Mouse (Mus musculus): ENCODE measurements at regions not wholly inside any gene's neighbourhood (a gene's known extent, or its start where the extent isn't known, plus 50 kb on each side); places are given as distances from the start of the nearest gene placed in this dataset.
A peak's percentile ranks its signal among the peaks of the same experiment; 100 is the strongest.

- ATAC-seq (replicated peaks in 1 of 2; ENCODE audit: insufficient read depth in 1 of 2, low FRiP score in 2 of 2, low TSS enrichment in 1 of 2, low read depth in 1 of 2, poor library complexity in 2 of 2, severe bottlenecking in 2 of 2): no peak
Observed at GRCm38 (mm10) chr15:36924171-36924570, 83.4 kb downstream of the Zfp706 start.

GRCm38 (mm10) chr15:36921384-36921783 lies 86.2 kb downstream of the Zfp706 start:
- no peak for ATAC-seq (replicated peaks in 1 of 2; ENCODE audit: insufficient read depth in 1 of 2, low FRiP score in 2 of 2, low TSS enrichment in 1 of 2, low read depth in 1 of 2, poor library complexity in 2 of 2, severe bottlenecking in 2 of 2)

DNA sequence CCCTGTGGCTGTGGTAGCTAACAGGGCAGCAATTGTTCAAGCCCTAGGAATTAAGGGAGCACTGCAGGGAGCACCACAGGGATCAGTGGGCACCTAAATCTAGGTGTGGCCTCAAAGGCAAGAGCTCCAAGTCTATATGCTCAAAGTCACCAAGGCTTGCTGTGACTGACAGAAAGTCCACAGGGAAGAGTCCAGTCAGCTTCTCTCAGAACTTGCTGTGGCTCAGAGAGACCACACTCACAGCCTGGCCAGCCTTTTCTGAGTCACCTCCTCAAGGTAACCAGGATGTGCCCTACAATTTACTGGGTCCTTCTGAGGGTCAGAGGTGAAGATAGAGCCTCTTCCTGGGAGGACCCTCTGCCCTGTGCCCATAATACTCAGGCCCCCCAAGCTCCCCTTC lies 86.7 kb downstream of the Zfp706 start:
- ATAC-seq (replicated peaks in 1 of 2; ENCODE audit: insufficient read depth in 1 of 2, low FRiP score in 2 of 2, low TSS enrichment in 1 of 2, low read depth in 1 of 2, poor library complexity in 2 of 2, severe bottlenecking in 2 of 2): no peak

- no peak for ATAC-seq (replicated peaks in 1 of 2; ENCODE audit: insufficient read depth in 1 of 2, low FRiP score in 2 of 2, low TSS enrichment in 1 of 2, low read depth in 1 of 2, poor library complexity in 2 of 2, severe bottlenecking in 2 of 2)
Observed at GRCm38 (mm10) chr15:36919704-36920103, 87.9 kb downstream of the Zfp706 start.

DNA sequence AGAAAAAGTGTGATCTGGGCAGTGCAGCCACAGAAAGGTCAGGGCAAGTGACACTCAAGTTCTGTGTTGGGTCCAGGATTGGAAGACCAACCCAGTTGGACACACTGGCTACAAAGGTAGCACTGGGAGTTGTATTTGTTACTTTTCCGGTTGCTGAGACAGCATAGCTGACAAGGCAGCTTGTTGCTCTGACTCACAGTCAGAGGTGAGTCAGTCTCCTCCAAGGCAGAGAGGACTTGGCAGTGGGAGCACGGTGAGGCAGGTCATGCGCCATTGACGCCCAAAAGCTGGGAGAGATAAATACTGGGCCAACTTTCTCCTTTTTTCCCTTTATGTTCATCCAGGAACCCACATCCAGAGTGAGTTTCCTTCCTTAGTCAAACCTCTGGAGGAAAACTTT lies 88.4 kb downstream of the Zfp706 start:
- no peak for ATAC-seq (replicated peaks in 1 of 2; ENCODE audit: insufficient read depth in 1 of 2, low FRiP score in 2 of 2, low TSS enrichment in 1 of 2, low read depth in 1 of 2, poor library complexity in 2 of 2, severe bottlenecking in 2 of 2)

GRCm38 (mm10) chr15:36916998-36917397 lies 90.6 kb downstream of the Zfp706 start:
- no peak for ATAC-seq (replicated peaks in 1 of 2; ENCODE audit: insufficient read depth in 1 of 2, low FRiP score in 2 of 2, low TSS enrichment in 1 of 2, low read depth in 1 of 2, poor library complexity in 2 of 2, severe bottlenecking in 2 of 2)

- no peak for ATAC-seq (replicated peaks in 1 of 2; ENCODE audit: insufficient read depth in 1 of 2, low FRiP score in 2 of 2, low TSS enrichment in 1 of 2, low read depth in 1 of 2, poor library complexity in 2 of 2, severe bottlenecking in 2 of 2)
Observed at GRCm38 (mm10) chr15:36914239-36915100, 93.1 kb downstream of the Zfp706 start.

- ATAC-seq (replicated peaks in 1 of 2; ENCODE audit: insufficient read depth in 1 of 2, low FRiP score in 2 of 2, low TSS enrichment in 1 of 2, low read depth in 1 of 2, poor library complexity in 2 of 2, severe bottlenecking in 2 of 2): no peak
Observed at GRCm38 (mm10) chr15:36913308-36913707, 94.3 kb downstream of the Zfp706 start.

DNA sequence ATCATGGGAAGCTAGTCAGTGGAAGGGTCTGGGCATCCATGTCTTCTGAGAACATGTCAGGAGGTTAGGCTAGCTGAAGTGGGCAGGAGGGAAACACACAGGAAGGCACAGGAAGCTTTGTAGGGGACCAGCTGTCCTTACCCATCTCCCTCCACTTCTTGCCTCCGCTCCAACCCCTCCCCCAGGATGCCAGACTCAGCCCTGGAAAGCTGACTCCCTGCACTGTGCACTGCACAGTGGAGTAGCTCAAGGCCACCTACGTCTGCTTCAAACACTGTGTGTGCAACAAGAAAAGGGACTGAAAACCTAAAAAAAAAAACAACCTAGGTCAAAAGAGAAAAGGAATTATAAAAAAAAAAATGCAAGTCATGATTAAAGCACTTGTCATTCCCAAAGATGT lies 97.3 kb downstream of the Zfp706 start:
- ATAC-seq (replicated peaks in 1 of 2; ENCODE audit: insufficient read depth in 1 of 2, low FRiP score in 2 of 2, low TSS enrichment in 1 of 2, low read depth in 1 of 2, poor library complexity in 2 of 2, severe bottlenecking in 2 of 2): no peak

DNA sequence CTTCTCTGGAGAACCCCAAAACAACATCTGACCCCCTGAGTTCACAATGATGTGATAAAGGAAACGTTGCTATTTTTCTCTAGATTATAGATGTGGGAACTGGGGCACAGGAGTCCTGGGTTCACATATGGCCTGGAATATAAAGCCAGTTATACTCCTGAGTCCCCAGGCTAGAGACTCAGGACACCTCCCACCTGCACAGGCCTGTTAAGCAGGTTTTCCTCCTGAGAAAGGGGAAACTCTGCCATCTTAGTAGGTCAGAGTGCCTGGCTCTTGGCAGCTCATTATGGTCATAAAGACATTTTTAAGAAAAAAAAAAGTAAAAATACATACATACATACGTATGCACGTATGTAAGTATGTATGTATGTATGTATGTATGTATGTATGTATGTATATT lies 98.1 kb downstream of the Zfp706 start:
- ATAC-seq (replicated peaks in 1 of 2; ENCODE audit: insufficient read depth in 1 of 2, low FRiP score in 2 of 2, low TSS enrichment in 1 of 2, low read depth in 1 of 2, poor library complexity in 2 of 2, severe bottlenecking in 2 of 2): no peak

GRCm38 (mm10) chr15:36906789-36907188 lies 100.8 kb downstream of the Zfp706 start:
- ATAC-seq (replicated peaks in 1 of 2; ENCODE audit: insufficient read depth in 1 of 2, low FRiP score in 2 of 2, low TSS enrichment in 1 of 2, low read depth in 1 of 2, poor library complexity in 2 of 2, severe bottlenecking in 2 of 2): no peak

DNA sequence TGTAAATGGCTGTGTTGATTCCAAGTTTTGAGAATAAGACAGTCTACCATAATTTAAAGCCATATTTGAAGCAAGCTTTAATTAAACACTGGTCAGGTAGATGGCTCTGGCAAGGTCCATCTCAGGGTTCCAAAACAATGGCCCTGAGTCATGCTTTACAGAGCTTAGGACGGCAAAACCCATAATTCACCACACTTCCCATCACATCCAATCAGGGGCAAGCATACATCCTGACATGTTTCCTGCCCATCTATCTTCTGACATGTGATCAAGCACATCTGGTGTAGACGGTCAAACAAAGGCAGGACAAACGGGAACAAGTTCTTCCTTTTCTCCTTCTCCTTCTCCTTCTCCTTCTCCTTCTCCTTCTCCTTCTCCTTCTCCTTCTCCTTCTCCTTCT lies 101.5 kb downstream of the Zfp706 start:
- ATAC-seq (replicated peaks in 1 of 2; ENCODE audit: insufficient read depth in 1 of 2, low FRiP score in 2 of 2, low TSS enrichment in 1 of 2, low read depth in 1 of 2, poor library complexity in 2 of 2, severe bottlenecking in 2 of 2): no peak; a peak in 1 of 4 replicates

DNA sequence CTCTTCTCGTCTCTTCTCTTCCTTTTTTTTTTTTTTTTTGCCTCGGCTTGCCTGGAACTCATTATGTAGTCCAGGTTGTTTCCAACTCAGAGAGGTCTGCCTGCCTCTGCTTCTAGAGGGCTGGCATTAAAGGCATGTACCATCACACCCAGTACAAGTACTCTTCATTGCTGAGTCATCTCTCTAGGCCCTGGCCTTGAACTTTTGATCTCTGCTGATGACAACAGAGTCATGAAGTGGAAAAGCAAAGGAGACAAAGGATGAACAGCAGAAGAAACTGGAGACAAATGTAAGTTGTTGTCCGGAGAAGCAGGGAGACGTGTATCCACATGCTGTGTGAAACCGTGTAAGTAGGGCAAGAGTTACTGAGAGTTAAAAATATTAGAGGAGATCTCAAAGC lies 103.7 kb downstream of the Zfp706 start:
- ATAC-seq (replicated peaks in 1 of 2; ENCODE audit: insufficient read depth in 1 of 2, low FRiP score in 2 of 2, low TSS enrichment in 1 of 2, low read depth in 1 of 2, poor library complexity in 2 of 2, severe bottlenecking in 2 of 2): no peak

- ATAC-seq (replicated peaks in 1 of 2; ENCODE audit: insufficient read depth in 1 of 2, low FRiP score in 2 of 2, low TSS enrichment in 1 of 2, low read depth in 1 of 2, poor library complexity in 2 of 2, severe bottlenecking in 2 of 2): 0 out of 4 replicates have a peak, but pooled peaks of 1 of the 2 experiments have one; percentile 34
Observed at GRCm38 (mm10) chr15:36903309-36903708, 104.3 kb downstream of the Zfp706 start.

GRCm38 (mm10) chr15:36901830-36902285 lies 105.7 kb downstream of the Zfp706 start:
- ATAC-seq (replicated peaks in 1 of 2; ENCODE audit: insufficient read depth in 1 of 2, low FRiP score in 2 of 2, low TSS enrichment in 1 of 2, low read depth in 1 of 2, poor library complexity in 2 of 2, severe bottlenecking in 2 of 2): peak; percentile 78 to 91

DNA sequence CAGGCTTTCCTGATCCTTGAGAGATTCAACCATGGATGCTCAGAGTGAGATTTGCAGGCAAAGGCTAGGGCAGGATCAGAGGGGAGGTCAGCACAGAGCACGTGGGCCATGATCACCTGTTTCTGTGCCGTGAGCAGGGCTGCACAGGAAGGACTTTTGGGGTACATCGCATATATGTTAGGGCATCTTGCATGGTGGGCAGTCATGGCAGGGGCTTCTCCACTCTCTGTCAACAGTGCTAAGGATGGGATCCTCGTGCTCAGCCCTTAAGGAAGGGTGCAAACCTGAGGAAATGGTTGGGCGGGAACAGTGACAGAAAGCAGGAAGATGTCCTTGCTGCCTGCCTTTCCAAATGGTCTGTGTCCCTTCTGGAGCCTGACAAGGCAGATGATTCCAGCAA lies 106.2 kb downstream of the Zfp706 start:
- ATAC-seq (replicated peaks in 1 of 2; ENCODE audit: insufficient read depth in 1 of 2, low FRiP score in 2 of 2, low TSS enrichment in 1 of 2, low read depth in 1 of 2, poor library complexity in 2 of 2, severe bottlenecking in 2 of 2): no peak

GRCm38 (mm10) chr15:36900940-36901339 lies 106.6 kb downstream of the Zfp706 start:
- ATAC-seq (replicated peaks in 1 of 2; ENCODE audit: insufficient read depth in 1 of 2, low FRiP score in 2 of 2, low TSS enrichment in 1 of 2, low read depth in 1 of 2, poor library complexity in 2 of 2, severe bottlenecking in 2 of 2): no peak

DNA sequence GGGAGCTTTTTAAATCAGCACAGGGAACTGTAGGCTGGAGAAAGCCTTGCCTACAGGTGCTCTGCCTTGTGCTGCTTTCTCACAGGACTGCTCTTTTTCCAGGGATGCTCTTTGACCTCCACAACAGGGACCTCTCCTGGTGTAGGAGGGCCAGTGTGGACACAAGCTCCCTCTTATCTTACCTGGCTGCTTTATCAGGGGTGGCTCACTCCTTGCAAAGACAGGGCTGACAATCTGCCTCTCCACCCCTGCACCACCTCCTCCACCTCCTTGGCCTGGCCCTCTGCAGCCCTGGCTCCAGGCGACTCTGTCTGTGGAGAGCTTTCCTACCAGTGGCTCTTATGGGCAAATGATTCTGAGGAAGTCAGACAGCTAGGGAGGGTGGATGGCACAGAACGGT lies 107.7 kb downstream of the Zfp706 start:
- ATAC-seq (replicated peaks in 1 of 2; ENCODE audit: insufficient read depth in 1 of 2, low FRiP score in 2 of 2, low TSS enrichment in 1 of 2, low read depth in 1 of 2, poor library complexity in 2 of 2, severe bottlenecking in 2 of 2): no peak
